Mouse (Mus musculus) spleen, adult 12 weeks (tissue): Measurements from ENCODE around the gene Slco2a1.

Source experiments
- DNase-seq: peaks from one replicate; pipeline ENCODE4 v3.0.0; 2022; ENCODE audit warnings: low spot score

Slco2a1 gene

DNA sequence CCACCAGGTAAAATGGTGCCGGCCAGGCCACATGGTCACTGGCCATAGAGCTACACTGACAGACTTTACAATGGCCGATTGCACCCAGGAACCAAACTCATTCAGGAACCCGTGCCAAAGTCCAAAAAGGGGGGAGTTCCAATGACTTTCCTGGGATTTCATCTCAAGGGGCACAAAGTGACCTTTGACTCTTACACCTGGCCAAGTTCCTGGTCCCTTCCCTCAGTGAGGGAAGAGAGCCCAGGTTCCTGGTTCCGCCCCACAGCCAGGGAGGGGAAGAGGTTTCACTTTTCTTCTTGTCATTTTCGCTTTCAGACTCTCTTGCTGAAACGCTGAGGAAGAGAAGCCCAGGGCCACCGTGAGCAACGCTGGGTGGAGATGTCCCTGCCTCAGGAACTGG lies at the start of gene Slco2a1:
Gene Slco2a1 (plus strand): TSS at position 251 of the 400 bp plus-strand sequence.
- no peak for DNase-seq

DNA sequence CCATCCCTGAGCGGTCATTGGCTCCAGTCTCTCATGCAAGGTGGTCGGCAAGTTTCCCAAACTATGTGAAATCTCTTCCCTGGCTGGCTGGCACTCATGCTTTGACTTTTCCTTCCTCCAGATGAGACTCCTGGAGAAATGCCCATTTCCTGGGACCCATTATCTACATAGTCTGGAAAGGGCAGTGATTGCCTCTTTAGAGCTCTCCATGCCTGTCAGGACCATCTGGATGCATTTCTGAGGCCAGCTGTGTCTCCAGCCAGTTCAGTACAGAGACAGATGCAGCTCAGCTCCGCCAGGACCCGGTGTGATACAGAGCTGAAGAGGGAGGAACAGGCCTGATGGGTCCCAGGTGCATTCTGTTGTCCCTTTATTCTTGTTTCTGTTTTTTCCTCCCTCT lies 46.3 kb upstream of the Slco2a1 start:
- DNase-seq: no peak

DNA sequence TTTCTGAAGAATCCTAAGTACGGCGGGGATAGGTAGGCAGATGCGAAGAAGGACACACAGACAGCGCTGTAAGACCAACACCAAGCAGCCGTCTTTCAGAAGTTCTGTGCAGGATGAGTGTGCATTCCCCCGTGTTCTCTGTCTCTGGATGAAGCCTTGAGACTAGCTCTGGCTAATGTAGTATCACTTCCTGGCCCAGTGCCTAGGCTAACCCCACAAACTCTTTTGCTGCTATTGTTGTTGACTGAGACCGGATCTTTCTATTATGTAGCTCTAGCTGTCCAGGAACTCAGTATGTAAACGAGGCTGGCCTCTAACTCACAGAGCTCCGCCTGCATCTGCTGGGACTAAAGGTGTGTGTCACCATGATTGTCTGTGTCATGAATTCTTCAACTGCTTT lies 43.6 kb upstream of the Slco2a1 start:
- DNase-seq: no peak

DNA sequence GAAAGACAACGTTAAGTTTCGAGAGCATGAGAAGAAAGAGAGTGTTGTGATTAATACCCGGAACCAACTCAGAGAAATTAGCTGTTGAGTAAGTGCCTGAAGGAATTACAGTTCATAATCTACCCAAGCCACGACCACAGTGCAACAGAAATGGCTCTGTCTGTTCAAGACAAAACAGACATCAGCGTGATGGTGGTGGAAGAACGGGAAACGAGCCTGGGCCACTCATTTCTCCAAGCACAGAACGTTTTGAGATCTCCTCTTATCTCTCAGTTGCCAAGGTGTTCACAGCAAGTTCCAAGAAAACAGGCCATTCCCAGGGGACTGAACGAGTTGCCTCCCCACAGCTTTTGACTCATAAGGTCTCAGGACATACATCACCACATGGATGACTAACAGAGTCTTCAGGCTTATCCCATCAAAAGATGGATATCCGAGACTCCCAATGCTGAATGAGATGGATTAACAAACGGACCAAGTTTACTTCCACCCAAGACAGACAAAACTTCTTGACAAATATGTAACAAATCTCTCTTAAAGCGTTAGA lies 42.0 kb upstream of the Slco2a1 start:
- DNase-seq: no peak

DNA sequence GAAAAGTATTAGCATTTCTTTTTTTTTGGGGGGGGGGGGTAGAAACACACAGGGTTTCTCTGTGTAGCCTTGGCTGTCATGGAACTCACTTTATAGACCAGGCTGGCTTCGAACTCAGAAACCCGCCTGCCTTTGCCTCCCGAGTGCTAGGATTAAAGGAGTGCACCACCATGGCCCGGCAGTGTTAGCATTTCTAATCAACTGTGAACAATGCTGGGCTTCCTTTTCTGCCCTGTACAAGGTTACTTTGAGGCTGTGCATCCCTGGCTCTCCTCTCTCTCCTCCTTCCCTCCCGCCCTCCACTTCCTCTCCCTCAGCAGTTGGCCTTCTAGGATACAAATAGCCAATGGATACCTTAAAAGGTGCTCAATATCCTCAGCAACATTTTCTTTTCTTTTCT lies 39.8 kb upstream of the Slco2a1 start:
- no peak for DNase-seq

DNA sequence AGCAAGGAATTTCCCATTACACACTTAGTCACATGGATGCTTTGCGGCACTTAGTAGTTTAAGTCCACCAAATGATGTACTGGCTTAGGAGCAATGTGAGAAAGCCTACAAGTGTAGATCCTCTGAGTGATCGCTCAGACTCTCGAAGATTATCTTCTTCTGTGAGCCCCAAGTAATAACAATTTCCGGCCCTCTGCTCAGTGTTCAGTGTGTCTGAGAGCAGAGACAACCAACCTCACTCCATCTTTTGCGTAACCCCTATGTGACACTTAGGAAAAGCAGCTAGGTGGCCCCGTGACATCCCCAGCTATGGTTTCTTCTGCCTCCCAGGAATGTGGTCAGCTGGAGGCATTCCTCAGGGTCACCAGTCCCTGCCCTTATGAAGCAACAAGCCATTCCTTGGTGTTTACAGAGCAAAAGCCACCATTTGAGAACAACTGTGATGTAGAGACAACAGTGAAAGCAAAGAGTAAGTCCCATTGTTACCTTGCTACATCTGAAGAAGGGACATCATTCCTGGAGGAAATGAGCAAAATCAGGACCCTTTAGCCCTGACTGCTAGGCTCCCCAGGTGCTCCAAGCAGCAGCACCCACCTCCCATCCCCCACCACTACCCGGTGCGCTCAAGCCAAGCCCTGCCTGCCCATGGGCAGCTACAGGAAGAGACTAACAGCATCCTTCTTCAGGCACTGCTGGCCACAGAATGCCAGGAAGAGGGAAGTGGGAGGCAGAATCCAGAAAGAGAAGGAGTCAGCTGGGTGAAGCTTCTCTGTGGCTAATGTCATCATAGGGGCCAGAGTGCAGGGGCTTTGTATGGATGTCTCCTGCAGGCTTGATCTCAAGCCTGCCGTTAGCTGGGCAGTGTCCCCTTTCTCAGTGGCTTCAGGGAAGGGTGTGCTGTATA lies 37.2 kb upstream of the Slco2a1 start:
- DNase-seq: no peak

DNA sequence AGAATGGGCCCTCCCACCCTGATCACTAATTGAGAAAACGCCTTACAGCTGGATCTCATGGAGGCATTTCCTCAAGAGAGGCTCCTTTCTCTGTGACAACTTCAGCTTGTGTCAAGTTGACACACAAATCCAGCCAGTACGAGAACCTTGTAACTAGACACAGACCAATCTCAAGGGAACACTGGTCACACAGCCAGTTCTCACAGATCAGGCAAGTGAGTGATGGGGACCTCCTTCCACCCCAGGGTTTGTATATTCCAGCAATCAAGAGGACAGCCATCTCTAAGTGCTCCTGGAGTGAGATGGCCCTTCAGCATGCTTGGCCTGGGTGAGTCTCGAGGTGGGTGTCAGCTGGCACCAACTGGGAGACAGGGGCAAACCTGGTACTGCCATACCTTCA lies 32.6 kb upstream of the Slco2a1 start:
- no peak for DNase-seq

DNA sequence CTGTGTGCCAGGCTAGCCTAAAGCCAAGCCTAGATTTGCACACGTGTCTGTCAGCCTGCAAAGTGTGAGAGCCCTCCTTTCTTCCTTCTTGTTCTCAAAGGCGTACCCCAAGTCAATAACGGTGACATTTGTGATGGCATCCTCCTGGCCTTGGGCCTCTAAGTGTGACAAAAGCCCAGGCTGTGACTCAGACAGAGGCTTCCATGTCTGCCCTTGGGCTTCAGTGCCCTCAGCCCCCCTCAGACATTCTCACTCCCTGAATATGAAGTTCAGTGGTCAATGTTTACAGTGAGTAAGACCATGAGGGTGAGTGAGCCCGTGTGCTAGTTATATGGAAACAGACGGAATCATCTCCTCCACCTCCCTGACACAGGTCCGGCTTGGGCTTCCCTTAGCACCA lies 29.8 kb upstream of the Slco2a1 start:
- no peak for DNase-seq

DNA sequence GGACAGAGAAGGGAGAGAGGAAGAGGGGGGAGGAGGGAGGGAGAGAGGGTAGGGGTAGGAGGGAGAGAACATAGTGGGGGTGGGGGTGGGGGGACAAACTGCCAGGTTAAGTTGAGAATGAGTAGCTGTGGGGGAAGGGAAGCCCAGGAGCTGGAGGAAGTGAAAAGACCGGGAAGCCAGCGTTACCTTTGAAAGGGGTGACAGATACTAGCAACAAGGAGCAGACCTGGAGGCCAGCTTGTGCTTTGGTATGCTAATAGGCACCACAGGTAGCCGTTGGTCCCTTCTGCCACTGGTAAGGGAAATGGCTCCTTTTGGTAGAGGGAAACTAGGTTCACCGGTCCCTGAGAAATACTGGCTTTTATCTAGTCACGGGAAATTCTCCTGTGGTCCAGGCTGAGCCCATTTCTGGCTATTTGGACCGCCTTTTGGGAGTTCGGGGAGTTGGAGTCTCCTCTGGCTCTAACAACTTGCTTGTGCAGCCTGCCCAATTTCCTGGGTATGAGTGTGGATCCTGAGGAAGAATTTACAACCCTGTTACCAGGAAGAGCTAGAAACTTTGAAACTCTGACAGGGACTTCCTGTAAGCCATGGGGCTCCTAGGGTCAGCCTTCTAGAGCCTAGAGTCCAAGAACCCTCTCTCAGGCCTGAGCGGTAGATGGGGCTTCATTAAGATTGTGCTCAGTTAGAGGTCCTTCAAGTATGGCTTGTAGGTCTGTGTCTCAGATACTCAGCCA lies 27.0 kb upstream of the Slco2a1 start:
- DNase-seq: no peak

DNA sequence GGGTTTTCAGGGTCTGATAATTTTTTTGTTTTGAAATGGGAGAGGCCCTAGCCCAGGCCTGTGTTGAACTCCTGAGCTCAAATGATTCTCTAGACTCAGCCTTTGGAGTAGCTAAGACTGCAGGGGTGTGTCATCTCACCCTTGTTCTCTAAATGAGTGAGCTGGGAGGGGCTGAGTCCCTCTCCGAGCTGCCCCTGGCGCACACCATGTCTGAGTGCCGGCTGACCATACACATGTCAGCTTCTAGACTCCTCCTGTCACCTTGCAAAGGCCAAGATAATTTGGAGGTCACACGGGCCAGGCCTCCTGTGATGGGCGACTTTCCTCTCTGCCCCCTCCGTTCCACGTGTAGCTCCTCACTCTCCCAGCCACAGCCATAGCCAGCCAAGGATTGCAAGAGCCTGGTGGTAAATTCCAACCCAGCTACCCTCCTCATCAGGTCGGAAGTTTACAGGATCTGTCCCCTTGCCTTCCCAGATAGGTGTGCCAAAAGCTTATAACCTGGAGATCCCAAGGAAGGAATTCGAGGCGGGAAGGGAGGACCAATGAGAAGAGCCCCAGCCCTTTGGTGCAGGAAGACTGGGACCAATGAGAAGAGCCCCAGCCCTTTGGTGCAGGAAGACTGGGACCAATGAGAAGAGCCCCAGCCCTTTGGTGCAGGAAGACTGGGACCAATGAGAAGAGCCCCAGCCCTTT lies 26.3 kb upstream of the Slco2a1 start:
- DNase-seq: no peak

DNA sequence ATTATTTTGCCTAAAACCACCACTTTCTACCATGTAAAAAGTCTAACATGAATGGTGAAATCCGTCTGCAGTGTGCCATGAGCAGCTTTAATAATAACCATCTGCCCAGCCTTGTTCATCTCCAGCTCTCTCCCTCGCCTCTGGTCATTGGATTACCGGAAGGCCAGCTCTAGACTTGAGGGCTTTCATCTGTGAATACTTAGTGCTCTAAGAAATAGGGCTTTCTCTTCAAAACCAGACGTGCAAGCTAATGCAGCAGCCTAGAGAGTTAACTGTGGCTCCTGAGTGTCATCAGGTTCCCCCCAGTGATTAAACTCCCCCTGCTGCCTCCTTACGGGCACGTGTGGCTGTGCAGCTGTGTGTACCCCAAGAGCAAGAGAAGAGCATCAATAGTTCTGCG lies 25.2 kb upstream of the Slco2a1 start:
- DNase-seq: no peak

DNA sequence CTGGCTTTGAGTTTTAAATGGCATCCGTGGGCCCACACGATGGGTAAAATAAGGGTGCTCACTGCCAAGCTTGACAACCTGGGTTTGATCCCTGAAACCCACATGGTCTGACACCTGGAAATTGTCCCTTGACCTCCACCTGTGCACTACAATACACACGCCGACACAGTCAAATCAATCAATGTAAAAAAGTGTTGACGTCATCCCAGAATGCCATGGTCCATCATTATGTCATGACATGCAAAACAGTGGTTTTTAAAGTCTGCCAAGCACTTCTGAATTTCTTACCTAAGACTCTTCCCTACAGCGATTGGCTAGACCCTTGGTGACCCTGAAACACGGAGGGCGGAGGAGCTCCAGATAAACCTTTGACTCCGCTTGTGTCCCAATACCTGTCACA lies 23.9 kb upstream of the Slco2a1 start:
- no peak for DNase-seq

DNA sequence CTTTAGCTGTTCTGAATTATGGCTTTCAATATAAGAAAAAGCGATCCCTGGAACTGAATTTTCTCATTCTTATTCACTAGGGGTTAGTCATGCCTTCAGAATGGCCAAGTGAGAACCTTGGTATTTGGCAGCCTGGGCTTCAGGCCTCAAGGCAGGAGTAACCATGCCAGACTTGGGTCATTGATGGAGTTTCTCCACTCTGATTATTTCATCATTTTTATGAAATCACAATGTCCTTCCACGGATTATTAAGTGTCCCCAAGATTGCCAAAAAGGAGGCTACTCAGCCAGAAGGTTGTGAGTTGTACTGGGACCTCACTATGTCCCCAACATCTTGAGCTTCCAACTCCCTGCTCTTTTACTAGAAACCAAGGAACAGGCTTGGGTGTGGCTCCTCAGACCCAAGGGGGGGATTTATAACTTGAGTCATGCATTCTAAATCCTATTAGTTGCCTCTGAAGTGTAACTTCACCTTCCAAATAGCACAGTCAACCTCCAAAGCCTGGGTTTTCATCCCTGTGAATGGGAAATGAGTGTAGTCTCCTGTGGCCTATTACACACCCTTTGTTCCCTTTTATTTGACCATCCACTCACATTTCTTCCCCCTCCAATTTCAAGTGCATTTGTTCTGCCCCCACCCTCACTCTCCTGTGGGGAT lies 16.0 kb upstream of the Slco2a1 start:
- no peak for DNase-seq

DNA sequence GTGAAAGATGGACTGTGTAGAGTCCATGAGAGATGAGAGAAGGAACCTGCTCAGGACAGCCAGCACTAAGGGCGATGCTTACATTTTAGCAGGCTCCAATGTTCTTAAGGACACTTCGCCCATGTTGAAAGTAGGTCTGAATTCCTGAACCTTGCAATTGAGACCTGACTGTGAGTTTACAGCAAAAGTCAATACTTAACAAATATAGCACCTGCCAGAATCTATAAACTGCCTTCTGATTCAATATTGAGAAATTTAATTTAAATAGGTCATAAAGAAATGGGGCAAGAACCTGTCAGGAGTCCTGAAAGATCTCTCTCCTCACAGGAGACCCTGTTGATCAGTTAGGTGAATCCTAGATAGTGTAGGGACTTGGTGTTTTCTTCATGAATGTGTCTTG lies 12.6 kb upstream of the Slco2a1 start:
- no peak for DNase-seq

DNA sequence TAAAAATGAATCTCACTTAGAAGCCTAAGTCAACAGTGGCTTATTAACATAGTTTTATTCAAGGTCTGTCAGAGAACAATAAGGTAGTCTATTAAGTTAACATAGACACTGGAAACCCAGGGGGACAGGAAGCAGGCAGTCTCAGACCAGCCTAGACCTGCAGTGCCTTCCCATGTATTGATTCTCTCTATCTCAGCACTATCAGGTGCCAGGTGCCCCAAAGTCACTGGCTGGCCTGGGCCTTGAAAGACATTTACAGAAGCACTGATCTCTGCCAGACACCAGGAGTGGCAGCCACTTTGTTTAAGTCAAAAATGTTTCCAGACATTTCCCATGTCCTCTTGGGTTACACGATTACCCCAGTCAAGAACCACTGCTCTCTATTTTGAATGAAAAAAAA lies 11.4 kb upstream of the Slco2a1 start:
- no peak for DNase-seq

DNA sequence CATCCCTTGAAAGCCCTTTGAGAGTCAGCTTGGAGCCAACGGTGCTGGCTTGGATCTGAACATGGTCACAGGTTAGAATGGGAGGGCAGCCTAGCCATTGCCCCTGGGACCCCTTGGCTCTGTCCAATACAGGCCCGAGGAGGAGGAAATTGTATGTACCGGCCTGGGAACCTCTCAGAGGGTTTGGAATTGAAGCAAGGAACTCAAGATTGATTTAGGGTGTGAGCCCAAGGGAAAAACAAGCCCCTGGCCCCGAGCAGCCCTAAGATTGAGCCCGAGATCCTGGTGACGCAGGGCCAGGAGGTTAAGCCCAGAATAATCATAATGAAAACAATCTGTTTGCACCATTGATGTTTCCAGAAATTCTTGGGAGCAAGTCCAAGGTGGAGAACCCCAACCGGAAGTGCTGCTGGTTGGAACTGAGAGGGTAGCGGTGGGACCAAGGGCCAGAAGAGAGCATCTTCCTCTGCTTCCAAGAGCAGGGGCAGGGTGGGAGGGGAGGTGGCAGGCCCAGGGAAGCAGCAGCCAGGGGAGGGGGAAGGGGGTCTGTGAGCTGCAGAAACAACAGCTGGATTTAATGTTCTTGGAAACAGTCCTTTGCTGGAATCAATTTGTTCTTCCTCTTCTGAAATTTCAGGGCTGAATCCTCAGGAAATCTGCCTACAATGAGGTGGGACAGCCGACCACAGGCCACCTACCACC lies 10.6 kb upstream of the Slco2a1 start:
- DNase-seq: no peak

DNA sequence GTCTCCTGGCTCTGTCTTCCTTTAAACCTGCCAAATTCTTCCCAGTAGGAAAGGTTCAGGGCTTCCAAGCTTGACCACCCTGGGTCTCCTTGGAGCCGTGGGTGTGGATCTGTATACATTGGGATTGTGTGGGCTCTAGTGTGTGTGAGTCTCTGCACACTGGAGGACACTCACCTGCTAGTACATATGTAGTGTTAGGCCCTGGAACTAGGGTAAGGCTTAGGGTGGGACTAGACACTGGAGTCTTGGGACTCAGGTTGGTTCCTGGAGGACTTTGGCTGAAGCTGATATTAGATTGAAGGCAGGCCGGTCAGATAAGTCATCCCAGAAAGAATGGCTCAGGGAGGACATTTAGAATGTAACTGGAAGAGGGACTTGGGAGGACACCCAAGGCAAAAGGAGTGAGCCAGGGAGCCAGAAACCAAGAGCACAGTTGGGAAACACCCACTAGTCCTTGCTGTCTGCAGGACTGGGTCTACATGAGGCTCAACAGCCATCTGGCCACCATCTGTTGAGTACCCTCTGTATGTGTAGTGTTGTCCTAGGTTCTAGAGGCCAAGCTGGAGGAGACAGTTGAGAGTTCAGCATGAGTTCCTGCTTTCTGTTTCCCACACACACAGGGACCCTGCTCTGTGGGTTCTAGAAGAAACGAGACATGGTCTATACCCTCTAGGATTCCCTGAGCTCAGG lies 9.4 kb upstream of the Slco2a1 start:
- DNase-seq: no peak

DNA sequence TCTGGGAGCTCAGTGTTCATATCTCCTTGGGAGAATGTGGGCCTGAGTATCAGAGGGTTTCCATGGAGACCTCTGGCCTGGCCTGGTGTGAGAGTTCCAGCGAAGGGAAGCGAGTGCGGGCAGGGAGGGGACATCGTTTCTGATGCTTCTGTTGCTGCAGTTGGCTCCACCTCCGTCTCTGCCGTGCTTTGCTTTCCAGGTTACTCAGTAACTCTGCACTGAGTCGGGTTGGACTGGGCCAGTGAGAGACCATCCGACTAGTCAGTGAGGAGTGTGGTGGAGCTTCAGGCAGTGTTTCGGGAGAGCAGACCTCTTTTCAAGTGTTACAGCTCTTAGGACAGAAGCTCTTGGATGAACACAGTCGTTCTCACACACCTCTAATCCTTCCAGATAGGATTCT lies 8.6 kb upstream of the Slco2a1 start:
- DNase-seq: no peak

DNA sequence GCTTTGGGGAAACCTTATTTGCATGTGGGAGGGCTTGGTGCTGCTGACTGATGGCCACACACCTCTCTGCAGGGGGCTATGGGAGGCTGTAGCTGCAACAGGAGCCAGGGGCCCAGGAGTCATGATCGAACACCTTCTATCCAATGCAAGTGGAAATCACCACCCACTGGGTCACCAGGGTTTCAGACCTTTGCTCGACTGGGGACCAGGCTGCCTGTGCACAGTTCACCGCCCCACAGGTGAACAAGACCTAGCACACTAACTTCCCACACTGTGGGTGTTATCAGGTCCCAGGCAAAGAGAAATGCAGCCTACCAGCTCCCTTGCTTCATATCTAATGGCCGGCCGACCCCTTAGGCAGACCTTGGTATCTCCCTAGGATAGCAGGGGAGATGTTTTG lies 8.1 kb upstream of the Slco2a1 start:
- no peak for DNase-seq

DNA sequence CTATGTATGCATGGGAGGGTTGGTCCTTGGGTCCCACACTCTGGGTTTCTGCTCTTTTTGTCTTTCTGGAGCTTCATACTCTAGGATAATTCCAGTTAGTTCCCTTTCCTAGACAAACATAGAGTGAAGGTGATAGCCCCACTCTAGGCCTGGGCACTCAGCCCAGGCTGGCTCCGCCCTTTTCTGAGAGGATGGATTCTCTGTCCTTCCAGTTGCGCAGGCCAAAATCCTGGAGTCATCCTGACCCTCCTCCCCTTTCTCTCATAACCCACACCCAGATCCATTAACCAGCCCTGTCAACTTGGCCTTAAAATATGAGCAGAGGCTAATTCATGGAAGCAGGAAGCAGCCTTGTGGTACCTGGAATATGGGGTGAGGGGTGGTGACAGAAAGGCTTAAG lies 6.7 kb upstream of the Slco2a1 start:
- no peak for DNase-seq

DNA sequence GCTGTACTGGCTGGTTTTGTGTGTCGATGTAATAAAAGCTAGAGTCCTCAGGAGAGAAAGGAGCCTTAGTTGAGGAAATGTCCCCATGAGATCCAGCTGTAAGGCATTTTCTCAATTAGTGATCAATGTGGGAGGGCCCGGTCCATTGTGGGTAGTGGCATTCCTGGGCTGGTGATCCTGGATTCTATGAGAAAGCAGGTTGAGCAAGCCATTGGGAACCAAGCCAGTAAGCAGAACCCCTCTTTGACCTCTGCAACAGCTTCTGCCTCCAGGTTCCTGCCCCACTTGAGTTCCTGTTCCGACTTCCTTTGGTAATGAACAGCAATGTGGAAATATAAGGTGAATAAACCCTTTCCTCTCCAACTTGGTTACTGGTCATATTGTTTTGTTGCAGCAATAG lies 6.1 kb upstream of the Slco2a1 start:
- no peak for DNase-seq
